Mouse (Mus musculus): ENCODE results near the gene Gimd1. TPM values are rescaled to one million over a fixed set of nuclear protein-coding genes. Genes with fewer than 3 reads are reported as not detected.

Gene Gimd1
- total RNA-seq, 2 experiments from 2014 or later, result not detected

Other genes starting within 250 kb of the Gimd1 start
- 10 to 100 TPM; 12.0 to 13.1 TPM for gene Tbck, start 54.3 kb downstream of the Gimd1 start, total RNA-seq (2021)
- gene Aimp1, start 54.5 kb downstream of the Gimd1 start, total RNA-seq (2021), result 10 to 100 TPM; 48.0 to 51.9 TPM